Mouse (Mus musculus) urinary bladder, postnatal 10 days (tissue): Measurements from ENCODE around the gene Tmod1.

Source experiments
- DNase-seq: peaks from one replicate; pipeline ENCODE4 v3.0.0; 2022; ENCODE audit warnings: low spot score

The Tmod1 gene

GRCm38 (mm10) chr4:46053323-46054107, 14.8 kb downstream of the Tmod1 start:
- DNase-seq = no peak

- DNase-seq = no peak
Measured at GRCm38 (mm10) chr4:46056163-46056562, 17.4 kb downstream of the Tmod1 start.

GRCm38 (mm10) chr4:46061259-46061962, 22.7 kb downstream of the Tmod1 start:
- no peak for DNase-seq

- no peak for DNase-seq
Measured at GRCm38 (mm10) chr4:46063841-46064240, 25.1 kb downstream of the Tmod1 start.

GRCm38 (mm10) chr4:46064263-46064662, 25.5 kb downstream of the Tmod1 start:
- no peak for DNase-seq

- DNase-seq = no peak
Measured at GRCm38 (mm10) chr4:46064961-46065360, 26.2 kb downstream of the Tmod1 start.

GRCm38 (mm10) chr4:46065695-46066340, 27.1 kb downstream of the Tmod1 start:
- DNase-seq = no peak

- DNase-seq = no peak
Measured at GRCm38 (mm10) chr4:46068060-46068459, 29.3 kb downstream of the Tmod1 start.

GRCm38 (mm10) chr4:46068573-46068972, 29.8 kb downstream of the Tmod1 start:
- DNase-seq = no peak

- no peak for DNase-seq
Measured at GRCm38 (mm10) chr4:46069851-46070482, 31.2 kb downstream of the Tmod1 start.

GRCm38 (mm10) chr4:46072631-46073030, 33.9 kb downstream of the Tmod1 start:
- no peak for DNase-seq

GRCm38 (mm10) chr4:46073736-46074135, 35.0 kb downstream of the Tmod1 start:
- no peak for DNase-seq

- no peak for DNase-seq
Measured at GRCm38 (mm10) chr4:46075664-46076063, 36.9 kb downstream of the Tmod1 start.

GRCm38 (mm10) chr4:46076892-46077291, 38.2 kb downstream of the Tmod1 start:
- DNase-seq = no peak

- DNase-seq = no peak
Measured at GRCm38 (mm10) chr4:46080261-46080660, 41.5 kb downstream of the Tmod1 start.

GRCm38 (mm10) chr4:46082555-46082954, 43.8 kb downstream of the Tmod1 start:
- DNase-seq = no peak

GRCm38 (mm10) chr4:46084416-46085172, 45.9 kb downstream of the Tmod1 start:
- no peak for DNase-seq

GRCm38 (mm10) chr4:46085223-46085811, 46.6 kb downstream of the Tmod1 start:
- no peak for DNase-seq

GRCm38 (mm10) chr4:46086718-46087426, 48.1 kb downstream of the Tmod1 start:
- DNase-seq = no peak

GRCm38 (mm10) chr4:46087427-46087771, 48.7 kb downstream of the Tmod1 start:
- DNase-seq = no peak

GRCm38 (mm10) chr4:46087852-46088251, 49.1 kb downstream of the Tmod1 start:
- no peak for DNase-seq
